Mouse (Mus musculus) thymus, postnatal 10 days (tissue): Measurements from ENCODE around the gene L2hgdh.

Source experiments
- DNase-seq, 2 experiments: peaks; one replicate each; pipeline ENCODE4 v3.0.0; 2021; ENCODE audit warnings: low spot score in 2 of 2

The L2hgdh gene

GRCm38 (mm10) chr12:69729246-69729645 is 4.6 kb upstream of the L2hgdh start:
- no peak for DNase-seq

GRCm38 (mm10) chr12:69724018-69724710 is 509 bp downstream of the L2hgdh start:
- DNase-seq, result no peak

DNA sequence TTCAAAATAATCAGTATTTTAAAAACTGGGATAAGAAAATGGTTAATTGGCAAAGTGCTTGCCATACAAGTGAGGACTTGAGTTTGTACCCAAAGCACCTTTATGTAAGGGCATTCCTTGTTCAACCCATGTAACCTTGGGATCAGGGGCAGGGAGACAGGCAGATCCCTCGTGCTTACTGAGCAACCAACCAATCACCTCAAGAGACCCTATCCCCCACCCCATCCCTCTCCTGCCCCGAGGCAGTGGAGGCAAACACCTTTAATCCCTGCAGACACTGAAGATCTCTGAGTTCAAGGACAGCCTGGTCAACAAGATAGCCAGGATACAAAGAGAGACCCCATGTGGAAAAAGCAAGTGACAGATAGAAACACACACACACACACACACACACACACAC is 1.3 kb downstream of the L2hgdh start:
- DNase-seq, result no peak

DNA sequence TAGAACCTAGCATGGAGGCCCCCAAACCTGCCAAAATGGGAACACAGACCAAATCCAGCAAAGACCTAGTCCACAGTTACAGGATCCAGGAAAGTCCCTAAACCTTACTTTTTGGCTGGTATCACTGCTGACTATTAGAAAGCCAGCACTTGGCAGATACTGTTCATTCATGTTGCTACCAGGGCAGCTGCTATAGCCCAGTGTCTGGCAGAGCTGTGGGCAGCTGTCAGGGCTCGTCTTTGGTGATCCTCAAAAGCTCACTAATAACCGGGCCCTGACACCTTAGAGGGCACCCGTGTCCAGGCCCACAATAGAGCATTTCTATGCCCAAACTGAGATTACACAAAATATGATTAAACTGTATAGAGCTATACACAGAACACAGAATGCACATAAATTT is 1.8 kb downstream of the L2hgdh start:
- no peak for DNase-seq

DNA sequence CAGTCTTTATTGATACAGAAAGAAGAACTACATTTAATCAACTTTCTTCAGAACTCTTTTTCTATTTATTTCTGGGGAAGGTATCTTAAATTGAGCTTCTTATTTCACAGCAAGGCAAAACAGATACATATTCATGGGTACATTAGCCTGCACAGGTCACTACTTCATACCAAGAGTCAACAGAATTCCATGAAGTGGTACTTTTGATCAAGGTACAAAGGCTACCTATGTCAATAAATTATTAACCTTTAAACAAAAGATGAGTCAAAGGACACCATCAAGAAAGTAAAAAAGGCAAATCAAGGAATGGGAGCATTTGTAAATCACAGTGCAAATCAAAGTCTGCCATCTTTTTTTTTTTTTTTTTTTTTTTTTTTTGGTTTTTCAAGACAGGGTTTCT is 11.0 kb downstream of the L2hgdh start:
- no peak for DNase-seq

- no peak for DNase-seq
Observed at GRCm38 (mm10) chr12:69704799-69705458, 19.7 kb downstream of the L2hgdh start.

- no peak for DNase-seq
Observed at GRCm38 (mm10) chr12:69698352-69698751, 26.3 kb downstream of the L2hgdh start.

DNA sequence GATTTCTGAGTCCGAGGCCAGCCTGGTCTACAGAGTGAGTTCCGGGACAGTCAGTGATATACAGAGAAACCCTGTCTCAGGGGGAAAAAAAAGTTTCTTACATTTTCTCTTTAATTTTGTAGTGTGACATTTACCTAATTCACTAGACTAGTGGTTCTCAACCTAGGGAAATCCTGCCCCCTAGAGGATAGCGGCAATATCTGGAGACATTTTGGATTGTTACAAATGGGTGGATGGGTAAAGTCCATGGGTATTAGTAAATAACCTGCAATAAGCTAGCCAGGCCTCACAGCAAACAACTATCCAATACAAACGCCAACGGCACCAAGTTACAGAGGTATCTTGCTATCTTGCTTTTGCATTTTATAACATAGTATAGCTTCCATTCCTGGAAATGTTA is 27.9 kb downstream of the L2hgdh start:
- peak; percentile 15 to 74 for DNase-seq

- DNase-seq, result no peak
Observed at GRCm38 (mm10) chr12:69693471-69693870, 31.2 kb downstream of the L2hgdh start.

- DNase-seq, result no peak
Observed at GRCm38 (mm10) chr12:69690714-69691113, 34.0 kb downstream of the L2hgdh start.

DNA sequence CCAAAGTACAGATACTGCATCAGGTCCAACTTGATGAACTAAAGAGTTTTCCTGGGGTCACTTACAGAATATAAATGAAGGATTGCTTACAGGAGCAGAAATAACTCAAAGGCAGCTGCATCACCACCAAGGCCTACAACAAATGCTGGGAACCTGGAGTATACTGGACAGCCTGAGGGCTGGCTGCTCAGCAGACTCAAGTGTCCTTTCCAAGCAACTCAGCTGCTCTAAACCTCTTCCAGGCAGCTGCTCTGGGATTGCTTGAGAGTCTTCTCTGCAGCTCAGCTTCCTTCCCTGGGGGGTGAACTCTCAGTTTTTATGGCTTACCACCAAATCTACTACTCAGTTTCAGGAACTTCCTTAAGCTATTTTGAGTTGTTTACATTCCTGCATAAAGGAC is 35.6 kb downstream of the L2hgdh start:
- no peak for DNase-seq

DNA sequence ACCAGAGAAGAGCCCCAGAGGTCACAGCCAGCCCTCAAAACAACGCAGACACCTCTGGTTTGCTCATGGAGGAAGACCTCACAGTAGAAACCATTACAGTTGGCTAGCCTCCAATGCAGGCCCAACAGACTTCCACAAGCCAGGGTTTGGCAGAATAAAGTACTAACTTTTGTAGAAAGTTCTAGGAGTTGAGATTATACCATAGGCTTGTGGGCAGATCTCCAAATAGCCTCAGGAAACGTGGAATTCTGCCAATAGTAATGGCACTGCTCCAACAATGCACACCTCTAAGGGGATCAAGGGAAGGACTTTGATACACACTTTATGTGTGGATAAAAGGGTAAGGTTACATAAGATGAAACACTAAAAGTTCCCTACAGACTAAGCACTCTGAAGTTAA is 36.3 kb downstream of the L2hgdh start:
- no peak for DNase-seq

GRCm38 (mm10) chr12:69683537-69683936 is 41.1 kb downstream of the L2hgdh start:
- DNase-seq, result no peak

GRCm38 (mm10) chr12:69682788-69683419 is 41.8 kb downstream of the L2hgdh start:
- DNase-seq, result no peak

DNA sequence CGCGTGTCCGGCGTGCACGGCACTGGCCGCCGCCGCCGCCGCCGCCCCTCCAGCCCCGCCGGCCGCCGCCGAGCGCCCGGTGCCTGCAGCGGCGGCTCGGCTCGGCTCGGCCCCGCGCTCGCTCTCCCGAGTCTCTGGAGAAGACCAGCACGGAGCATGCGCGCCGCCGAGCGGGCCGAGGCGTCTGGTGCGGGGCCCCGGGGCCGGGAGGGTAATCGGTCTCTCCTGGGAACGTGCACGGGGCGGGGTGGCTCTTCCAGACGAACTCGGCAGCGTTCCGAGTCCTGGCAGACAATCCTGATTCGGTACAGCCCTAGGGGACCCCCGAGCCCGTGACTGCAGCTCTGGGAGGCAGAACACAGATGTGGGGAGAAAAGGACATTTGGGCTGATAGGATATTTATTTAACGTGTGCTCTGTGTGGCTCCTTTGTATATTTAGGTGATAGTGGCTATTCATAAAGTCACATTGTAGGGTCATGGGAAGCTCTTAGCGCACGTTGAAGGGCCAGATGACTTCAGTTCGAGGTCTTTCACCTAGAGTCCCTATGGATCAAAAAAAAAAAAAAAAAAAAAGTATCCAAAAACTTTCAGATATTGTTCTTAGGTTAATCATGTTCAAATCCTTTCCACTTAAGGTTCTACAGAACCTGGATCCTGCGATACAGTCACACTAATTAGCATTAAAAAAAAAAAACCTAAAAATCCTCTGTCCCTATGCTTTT is 42.4 kb downstream of the L2hgdh start:
- DNase-seq, result peak; percentile 60 to 79

DNA sequence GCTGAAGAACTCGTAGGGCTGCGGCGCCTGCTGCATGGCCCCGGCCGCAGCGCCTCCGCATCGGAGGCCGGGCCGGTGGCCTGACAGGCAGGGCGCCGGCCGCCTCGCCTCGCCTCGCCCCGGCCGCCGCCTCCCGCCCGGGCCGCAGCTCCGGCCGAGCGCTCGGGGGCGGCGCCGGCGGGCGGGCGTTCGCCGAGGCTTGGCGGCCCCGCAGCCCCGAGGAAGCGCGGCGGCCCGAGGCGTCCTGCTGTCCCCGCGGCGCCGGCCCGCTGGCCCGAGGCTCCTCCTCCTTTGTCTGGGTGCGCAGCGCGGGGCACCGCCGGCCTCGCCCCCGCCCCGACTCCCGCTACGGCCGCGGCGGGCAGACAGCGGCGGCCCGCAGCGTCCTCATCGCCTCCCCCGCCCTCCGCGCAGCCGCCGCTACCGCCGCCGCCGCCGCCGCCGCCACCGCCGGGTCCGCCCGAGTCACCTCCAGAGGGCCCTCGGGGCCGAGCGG is 43.1 kb downstream of the L2hgdh start, which contains the start of gene Sos2:
Sos2 (minus strand) TSS at position 287 of the 496 bp plus-strand sequence.
- no peak for DNase-seq

GRCm38 (mm10) chr12:69680635-69681565 is 43.8 kb downstream of the L2hgdh start:
- DNase-seq, result peak; percentile 15 to 33

DNA sequence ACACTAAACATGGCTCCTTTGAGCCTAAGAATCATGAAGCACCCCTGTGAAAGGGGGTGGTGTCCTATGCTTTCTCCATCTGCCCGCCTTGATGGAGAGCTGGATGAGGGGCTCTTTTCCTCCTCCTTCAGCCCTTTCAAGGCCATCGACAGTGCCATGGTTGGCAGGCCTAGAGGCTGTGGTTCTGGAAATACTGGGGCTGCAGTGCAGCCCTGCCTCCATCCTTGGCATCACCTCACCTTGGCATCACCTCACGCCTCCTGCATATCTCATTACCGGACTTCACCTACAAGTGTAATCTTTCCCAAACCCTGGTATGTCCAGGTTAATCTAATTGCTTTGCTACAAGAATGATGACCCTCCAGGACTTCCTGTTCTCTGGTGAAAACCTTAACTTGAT is 48.5 kb downstream of the L2hgdh start:
- no peak for DNase-seq

DNA sequence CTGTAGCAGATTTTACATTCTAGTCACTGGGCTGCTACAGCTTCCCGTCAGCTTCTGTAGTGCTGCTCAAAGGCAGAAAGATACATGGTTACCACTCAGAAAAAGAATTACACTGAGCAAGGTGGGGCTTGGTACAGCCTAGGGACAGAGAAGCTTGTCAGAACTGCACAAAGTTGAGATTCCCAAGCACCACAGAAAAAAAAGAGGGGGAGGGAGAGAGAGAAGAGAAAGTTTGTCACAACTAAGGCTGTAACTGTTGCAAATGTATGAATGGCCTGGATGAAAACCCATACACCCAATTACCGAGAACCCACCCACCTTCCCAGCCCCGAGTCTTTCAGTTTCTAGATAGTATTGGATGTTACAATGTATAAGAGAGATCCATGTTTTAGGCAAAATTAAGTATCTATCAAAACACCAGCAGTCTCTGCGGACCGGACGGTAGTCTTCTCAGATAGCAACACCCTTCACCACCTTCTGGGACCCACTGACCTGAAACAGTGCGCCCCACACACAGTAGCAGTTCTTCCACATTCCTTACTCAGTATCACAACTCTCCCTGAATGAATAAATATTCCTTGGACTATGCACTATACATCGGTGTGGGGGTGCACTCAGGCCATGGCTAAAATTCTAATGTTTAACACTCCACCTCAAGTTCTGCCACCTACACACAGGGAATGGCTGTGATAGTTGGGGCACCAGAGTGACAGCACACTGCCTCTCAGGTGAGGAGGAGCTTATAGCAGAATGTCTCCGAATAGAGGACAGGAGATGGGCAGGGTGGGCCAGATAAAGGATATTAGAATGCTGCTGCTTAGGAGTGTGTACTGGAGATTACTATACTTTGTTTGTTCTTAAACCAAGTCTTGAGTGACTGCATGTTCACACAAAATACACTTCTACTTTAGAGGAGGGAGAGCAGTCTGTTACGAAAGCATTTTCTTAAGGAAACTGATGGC is 49.8 kb downstream of the L2hgdh start:
- no peak for DNase-seq

- no peak for DNase-seq
Observed at GRCm38 (mm10) chr12:69674176-69674575, 50.5 kb downstream of the L2hgdh start.
